Mouse (Mus musculus): ENCODE measurements around the gene Wfdc3.

- no peak for TF ChIP-seq CTCF (conservative IDR thresholded peaks at IDR 0.05; ENCODE audit: low read length)
- TF ChIP-seq POU5F1 (IDR thresholded peaks at IDR 0.05; ENCODE audit: borderline replicate concordance, low read length), result no peak
These were observed 22.2 kb upstream of the Wfdc3 start for GRCm38 (mm10) chr2:164767812-164768540.

Data from E14TG2a.4 (cell line).